Mouse (Mus musculus): ENCODE measurements around the gene Capza2. TPM values are rescaled to one million over a fixed set of nuclear protein-coding genes. Genes with fewer than 3 reads are reported as not detected.
"Not testable (repeated sequence)": the region's sequence is repeated elsewhere in the genome, so short reads cannot be mapped to it uniquely, and the experiment has no call there.

The Capza2 gene
- polyA plus RNA-seq, 2 experiments from 2014 or later: 350 to 408 TPM

GRCm38 (mm10) chr6:17642739-17643138 lies 6.7 kb downstream of the Capza2 start:
- ATAC-seq: no peak

- no peak for ATAC-seq
Observed at GRCm38 (mm10) chr6:17646107-17646506, 10.1 kb downstream of the Capza2 start.

- peak; percentile 45 for ATAC-seq
Observed at GRCm38 (mm10) chr6:17652132-17652531, 16.1 kb downstream of the Capza2 start.

GRCm38 (mm10) chr6:17655080-17655479 lies 19.0 kb downstream of the Capza2 start:
- ATAC-seq: no peak

- no peak for ATAC-seq
Observed at GRCm38 (mm10) chr6:17657308-17657707, 21.3 kb downstream of the Capza2 start.

GRCm38 (mm10) chr6:17665348-17665747 lies 29.3 kb downstream of the Capza2 start:
- no peak for ATAC-seq

GRCm38 (mm10) chr6:17666024-17666423 lies 30.0 kb downstream of the Capza2 start:
- ATAC-seq: no peak

GRCm38 (mm10) chr6:17667813-17668212 lies 31.8 kb downstream of the Capza2 start:
- ATAC-seq: no peak

GRCm38 (mm10) chr6:17668334-17668733 lies 32.3 kb downstream of the Capza2 start:
- ATAC-seq: no peak

- ATAC-seq: no peak
Observed at GRCm38 (mm10) chr6:17669826-17670225, 33.8 kb downstream of the Capza2 start.

GRCm38 (mm10) chr6:17675019-17675756 lies 39.2 kb downstream of the Capza2 start:
- ATAC-seq: peak; percentile 89

GRCm38 (mm10) chr6:17677008-17677407 lies 41.0 kb downstream of the Capza2 start:
- no peak for ATAC-seq

GRCm38 (mm10) chr6:17680266-17680925 lies 44.4 kb downstream of the Capza2 start:
- no peak for ATAC-seq

GRCm38 (mm10) chr6:17681810-17682209 lies 45.8 kb downstream of the Capza2 start:
- no peak for ATAC-seq

GRCm38 (mm10) chr6:17688676-17689075 lies 52.6 kb downstream of the Capza2 start:
- no peak for ATAC-seq

- no peak for ATAC-seq
Observed at GRCm38 (mm10) chr6:17692647-17693046, 56.6 kb downstream of the Capza2 start, which contains the start of gene St7. Gene St7 (plus strand): TSS chr6:17692933.

GRCm38 (mm10) chr6:17693726-17694549 lies 57.9 kb downstream of the Capza2 start:
- peak; percentile 70 for ATAC-seq

GRCm38 (mm10) chr6:17694550-17694951 lies 58.5 kb downstream of the Capza2 start:
- ATAC-seq: peak; percentile 47

GRCm38 (mm10) chr6:17696321-17696734 lies 60.3 kb downstream of the Capza2 start:
- ATAC-seq: no peak

- ATAC-seq: no peak
Observed at GRCm38 (mm10) chr6:17700936-17701612, 65.0 kb downstream of the Capza2 start.

- not testable (repeated sequence) for ATAC-seq
Observed at GRCm38 (mm10) chr6:17704038-17704437, 68.0 kb downstream of the Capza2 start.

- ATAC-seq: no peak
Observed at GRCm38 (mm10) chr6:17705973-17706372, 69.9 kb downstream of the Capza2 start.
